Mouse (Mus musculus) lung, postnatal 0 days (tissue): ENCODE data around the gene Plekha1.

Experiments used
- CTCF ChIP-seq: IDR thresholded peaks from 2 replicates; pipeline ENCODE4 v1.5.1; 2016; ENCODE audit warnings: antibody characterized with exemption, mild to moderate bottlenecking
- EP300 ChIP-seq: IDR thresholded peaks from 2 replicates; pipeline ENCODE4 v1.6.1; 2016; ENCODE audit warnings: antibody characterized with exemption, mild to moderate bottlenecking, control low read depth

DNA sequence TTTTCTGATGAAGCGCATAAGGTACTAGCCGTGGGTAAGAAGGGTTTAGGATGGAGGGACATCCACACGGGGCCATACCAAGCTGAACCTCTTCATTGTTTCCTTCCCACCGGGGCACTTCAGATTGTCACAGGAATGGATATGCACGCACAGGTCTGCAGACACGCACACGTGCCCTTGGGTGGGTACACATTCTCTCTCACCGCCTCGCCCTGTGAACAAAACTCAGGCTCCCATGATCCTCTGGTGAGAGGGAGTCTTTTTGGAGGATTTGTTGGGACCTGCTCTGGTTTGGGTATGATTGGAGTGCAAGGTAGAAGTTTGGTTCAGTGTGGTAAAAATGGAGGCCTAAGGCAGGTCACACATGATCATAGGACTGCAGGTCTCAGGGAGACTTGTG lies 67.4 kb downstream of the Plekha1 start:
- no peak for TF ChIP-seq EP300
- TF ChIP-seq CTCF = no peak
